1 mouse cellular context compared by ENCODE assay signal in genomic region chr5:67280400-67280799, GRCm38 (mm10).
TF ChIP-seq lines count a peak whose summit lies in the region.

No protein-coding gene starts in this region.

TF ChIP-seq in MEL, 35 proteins besides CTCF, POLR2A, EP300 and RAD21 (continued from another document):
- TF ChIP-seq POLR2AphosphoS5 (IDR thresholded peaks at IDR 0.05; ENCODE audit: borderline replicate concordance, low read depth, low read length) (no peak), CHD1 (IDR thresholded peaks at IDR 0.05; ENCODE audit: low read depth, low read length) (no peak), ZNF384 (IDR thresholded peaks at IDR 0.05; ENCODE audit: low read depth, low read length) (no peak), E2F4 (IDR thresholded peaks at IDR 0.05; ENCODE audit: borderline replicate concordance, low read depth, low read length) (no peak), TBP (IDR thresholded peaks at IDR 0.05; ENCODE audit: low read depth, low read length) (no peak), KAT2A (conservative IDR thresholded peaks at IDR 0.05; ENCODE audit: low read depth, low read length) (peak; percentile 28; the same call in 1 of the 2 replicates), JUND (IDR thresholded peaks at IDR 0.05; ENCODE audit: low read depth, low read length) (peak; percentile 85; the same call in 1 of the 2 replicates), MEF2A (IDR thresholded peaks at IDR 0.05; ENCODE audit: extremely low read depth, insufficient replicate concordance, low read depth, low read length, poor library complexity, severe bottlenecking) (no peak; the same call in 1 of the 2 replicates), UBTF (IDR thresholded peaks at IDR 0.05; ENCODE audit: borderline replicate concordance, insufficient read depth, low read depth, low read length) (no peak), MAX (IDR thresholded peaks at IDR 0.05; ENCODE audit: low read length) (no peak; the same call in 1 of the 2 replicates), GABPA (IDR thresholded peaks at IDR 0.05; ENCODE audit: low read depth, low read length) (no peak), ZKSCAN1 (IDR thresholded peaks at IDR 0.05; ENCODE audit: low read depth, low read length) (no peak), MYC (IDR thresholded peaks at IDR 0.05; ENCODE audit: low read depth, low read length) (peak; percentile 88), MAZ (IDR thresholded peaks at IDR 0.05; ENCODE audit: low read depth, low read length) (no peak), BHLHE40 (IDR thresholded peaks at IDR 0.05; ENCODE audit: borderline replicate concordance, low read depth, low read length) (0 out of 2 replicates have a peak, but pooled peaks have one; percentile 20), ETS1 (IDR thresholded peaks at IDR 0.05; ENCODE audit: low read depth, low read length) (peak; percentile 85), MAFK (IDR thresholded peaks at IDR 0.05; ENCODE audit: borderline replicate concordance, low read depth, low read length) (no peak; the same call in 1 of the 2 replicates), MXI1 (IDR thresholded peaks at IDR 0.05; ENCODE audit: low read depth, low read length) (peak; percentile 44; the same call in 1 of the 2 replicates), POLR2AphosphoS2 (IDR thresholded peaks at IDR 0.05; ENCODE audit: low read length) (0 out of 2 replicates have a peak, but pooled peaks have one; percentile 51), USF2 (IDR thresholded peaks at IDR 0.05; ENCODE audit: borderline replicate concordance in 1 of 2, insufficient read depth in 1 of 2, low read depth in 1 of 2, low read length in 2 of 2) (no peak), CHD2 (IDR thresholded peaks at IDR 0.05; ENCODE audit: low read length) (no peak), HCFC1 (IDR thresholded peaks at IDR 0.05; ENCODE audit: low read depth, low read length) (no peak), ELF1 (IDR thresholded peaks at IDR 0.05; ENCODE audit: low read depth, low read length) (no peak), ZMIZ1 (IDR thresholded peaks at IDR 0.05; ENCODE audit: low read depth, low read length) (no peak)
